Mouse (Mus musculus) CD8-positive naive resting alpha-beta T cell, adult 2 months (primary cell): ENCODE data around the gene Wdr5b.
"Not testable (repeated sequence)": the region's sequence is repeated elsewhere in the genome, so short reads cannot be mapped to it uniquely, and the experiment has no call there.

ENCODE experiments used
- DNase-seq, 2 experiments: peaks; one replicate each; pipeline ENCODE4 v3.0.0; 2022; ENCODE audit warnings: low read depth in 2 of 2, low spot score in 2 of 2

Wdr5b gene

DNA sequence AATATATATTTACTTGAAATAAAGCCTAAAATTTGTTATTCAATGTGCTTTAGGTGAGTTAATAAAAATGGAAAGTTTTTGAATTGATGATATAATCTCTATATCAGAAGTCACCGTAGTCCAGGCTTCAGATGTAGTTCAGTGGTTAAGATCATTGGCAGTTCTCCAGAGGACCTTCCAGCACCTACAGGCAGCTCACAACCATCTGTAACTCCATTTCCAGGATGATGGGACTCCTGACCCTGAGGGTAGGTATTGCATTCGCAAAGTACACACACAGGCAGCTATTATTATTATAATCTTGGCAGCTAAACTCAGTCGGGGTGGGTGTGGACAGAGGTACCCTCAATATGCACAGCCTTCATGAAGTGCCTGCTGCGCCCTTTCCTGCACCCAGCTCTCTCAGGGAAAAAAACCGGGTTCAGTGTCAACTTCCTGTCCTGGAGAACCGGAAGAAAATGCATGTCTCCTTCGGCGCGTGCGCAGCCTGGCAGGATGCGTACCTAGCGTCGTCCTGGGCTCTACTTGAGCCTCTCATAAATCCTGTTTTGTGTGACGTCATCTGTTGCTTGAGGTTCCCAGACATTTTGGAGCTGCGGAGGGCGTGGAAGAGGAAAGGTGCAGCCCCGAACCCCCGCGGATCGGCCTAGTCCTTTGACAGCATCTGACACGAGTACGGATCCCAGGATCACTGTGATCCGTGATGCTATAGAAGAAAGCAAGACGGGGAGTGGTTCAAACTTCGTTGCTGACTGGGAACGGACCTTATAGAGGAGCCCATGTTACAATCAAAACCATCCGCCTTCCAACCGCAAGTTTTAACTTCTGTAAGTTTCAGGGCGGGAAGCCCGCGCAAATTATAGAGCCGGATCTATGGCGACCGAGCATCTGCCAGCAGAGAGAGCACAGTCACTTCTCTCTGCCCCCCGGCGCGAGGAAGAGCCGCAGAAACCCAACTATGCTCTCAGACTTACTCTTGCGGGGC, at the start of gene Wdr5b:
TSS of gene Wdr5b (plus strand) at position 551 of the 985 bp plus-strand sequence.
- DNase-seq, result peak; percentile 84 to 87

GRCm38 (mm10) chr16:35992391-35992790, 48.6 kb upstream of the Wdr5b start:
- no peak for DNase-seq

GRCm38 (mm10) chr16:35993316-35993715, 47.7 kb upstream of the Wdr5b start:
- no peak for DNase-seq

GRCm38 (mm10) chr16:35998852-35999251, 42.1 kb upstream of the Wdr5b start:
- not testable (repeated sequence) for DNase-seq

GRCm38 (mm10) chr16:36008396-36008795, 32.6 kb upstream of the Wdr5b start:
- DNase-seq, result no peak

- DNase-seq, result no peak
Observed at GRCm38 (mm10) chr16:36016335-36016734, 24.7 kb upstream of the Wdr5b start.

GRCm38 (mm10) chr16:36028120-36028519, 12.9 kb upstream of the Wdr5b start:
- DNase-seq, result not testable (repeated sequence)

GRCm38 (mm10) chr16:36041625-36042020, 633 bp downstream of the Wdr5b start:
- no peak for DNase-seq

DNA sequence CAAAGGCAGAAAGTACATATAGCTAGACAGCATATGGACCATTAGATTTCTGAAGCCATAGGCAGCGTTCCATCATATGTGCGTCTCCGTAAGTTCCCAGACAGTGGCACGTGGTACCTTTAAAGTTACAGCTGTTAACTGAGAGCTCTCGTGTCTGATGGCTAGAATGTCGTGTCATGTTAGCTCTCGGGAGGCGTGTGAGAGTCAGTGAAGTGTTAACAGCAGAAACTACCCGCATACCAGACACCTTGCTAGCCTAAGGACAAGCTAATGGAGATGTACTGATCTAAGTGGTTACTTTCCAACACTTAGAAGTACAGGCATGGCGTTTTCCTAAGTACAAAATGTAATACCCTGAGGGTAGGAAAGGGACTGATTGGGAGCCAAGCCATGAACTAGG, 2.1 kb downstream of the Wdr5b start:
- no peak for DNase-seq

DNA sequence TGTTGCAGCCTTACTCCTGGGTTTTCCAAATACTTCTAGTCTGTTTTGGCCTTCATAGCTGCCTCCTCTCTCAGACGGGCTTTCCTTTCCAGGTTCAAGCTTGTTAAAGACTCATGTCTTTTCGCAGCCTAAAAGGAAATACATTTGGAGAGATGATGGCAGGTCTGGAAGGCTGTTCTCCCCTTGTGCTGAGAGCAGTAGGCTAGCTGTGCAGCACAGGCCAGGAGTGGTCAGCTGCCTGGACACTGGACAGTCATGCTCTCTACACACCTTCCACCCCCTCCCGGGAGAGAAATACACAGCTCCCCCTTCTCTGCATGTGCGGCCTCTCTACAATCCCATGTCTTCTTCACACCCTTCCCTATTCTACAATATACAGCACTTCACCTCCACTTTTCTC, 3.0 kb downstream of the Wdr5b start:
- no peak for DNase-seq

DNA sequence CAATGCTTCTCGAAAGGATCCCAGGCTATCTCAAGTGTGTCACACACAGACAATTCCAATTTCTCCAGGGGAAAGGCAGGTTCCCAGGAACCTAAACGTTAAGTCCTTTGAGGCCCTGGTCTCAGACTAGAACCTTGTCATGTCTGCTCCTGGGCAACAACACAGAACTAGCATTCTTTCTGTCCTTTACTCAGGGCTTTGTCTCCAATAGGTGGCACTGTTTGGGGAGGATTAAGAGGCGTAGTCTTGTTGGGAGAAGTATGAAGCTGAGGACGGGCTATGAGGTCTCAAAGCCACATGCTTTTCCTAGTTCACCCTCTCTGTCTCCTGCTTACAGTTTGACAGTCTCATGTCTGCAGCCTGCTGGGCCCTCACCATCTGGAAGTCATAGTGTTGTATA, 6.5 kb downstream of the Wdr5b start:
- no peak for DNase-seq

- DNase-seq, result no peak
Observed at GRCm38 (mm10) chr16:36051491-36051890, 10.5 kb downstream of the Wdr5b start.

DNA sequence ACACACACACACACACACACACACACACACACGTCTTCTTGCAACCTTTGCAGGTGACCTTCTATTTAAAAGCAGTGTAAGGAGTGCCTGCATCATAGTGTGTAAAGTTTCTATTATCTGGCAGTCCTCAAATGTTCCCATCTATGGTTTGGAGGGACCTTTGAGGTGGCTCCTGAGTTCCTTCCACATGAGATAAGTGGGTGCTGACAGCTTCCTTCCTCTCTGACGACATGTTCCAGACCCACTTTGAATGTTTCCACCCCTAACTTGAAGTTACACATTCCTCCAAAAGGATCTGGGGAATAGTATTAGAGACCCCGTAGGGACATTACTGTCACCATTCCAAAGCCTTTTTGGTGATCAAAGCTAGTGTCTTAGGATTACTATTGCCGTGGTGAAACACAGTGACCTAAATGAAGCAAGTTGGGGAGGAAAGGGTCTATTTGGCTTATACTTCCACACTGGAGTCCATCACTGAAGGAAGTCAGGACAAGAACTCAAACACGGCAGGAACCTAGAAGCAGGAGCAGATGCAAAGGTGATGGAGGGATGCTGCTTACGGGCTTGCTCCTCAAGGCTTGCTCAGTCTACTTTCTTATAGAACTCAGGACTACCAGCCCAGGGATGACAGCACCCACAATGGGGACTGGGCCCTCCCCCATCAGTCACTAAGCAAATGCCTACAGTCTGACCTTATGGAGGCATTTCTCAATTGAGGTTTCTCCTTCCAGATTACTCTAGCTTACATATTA, 12.7 kb downstream of the Wdr5b start:
- DNase-seq, result no peak

- no peak for DNase-seq
Observed at GRCm38 (mm10) chr16:36054920-36055319, 13.9 kb downstream of the Wdr5b start.

DNA sequence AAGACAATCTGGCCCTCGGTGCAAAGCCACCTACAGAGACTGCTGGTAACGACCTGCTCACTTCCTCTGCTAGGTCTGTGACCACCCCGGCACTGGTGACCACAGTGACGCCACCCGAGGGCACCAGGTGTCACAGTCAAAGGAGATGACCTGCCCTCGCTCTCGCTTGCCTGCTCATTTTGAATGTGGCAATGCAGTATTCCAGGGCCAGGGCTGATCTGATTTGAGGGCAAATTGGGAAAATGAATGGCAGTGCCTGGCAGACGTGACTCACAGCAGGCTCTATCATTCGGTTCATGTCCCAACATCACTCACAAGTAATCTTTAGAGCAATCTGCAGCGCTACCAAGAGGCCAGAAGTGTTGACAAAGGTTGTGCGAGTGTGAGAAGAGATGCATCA, 15.4 kb downstream of the Wdr5b start:
- no peak for DNase-seq

- no peak for DNase-seq
Observed at GRCm38 (mm10) chr16:36057933-36058475, 17.0 kb downstream of the Wdr5b start.

DNA sequence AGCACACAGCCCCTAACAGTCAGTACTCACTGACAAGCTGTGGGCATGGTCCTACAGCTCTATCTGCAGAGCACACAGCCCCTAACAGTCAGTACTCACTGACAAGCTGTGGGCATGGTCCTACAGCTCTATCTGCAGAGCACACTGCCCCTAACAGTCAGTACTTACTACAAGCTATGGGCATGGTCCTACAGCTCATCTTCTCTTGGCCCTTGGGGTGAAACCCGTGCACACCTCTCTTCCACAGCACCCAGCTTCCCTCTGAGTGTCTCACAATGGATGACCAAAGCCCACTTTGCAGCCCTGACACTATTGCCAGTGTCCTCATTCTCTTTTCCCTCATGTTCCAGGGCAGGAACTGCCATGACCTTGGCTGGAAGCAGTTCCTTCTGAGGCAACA, 21.5 kb downstream of the Wdr5b start:
- not testable (repeated sequence) for DNase-seq

- DNase-seq, result no peak
Observed at GRCm38 (mm10) chr16:36063315-36063714, 22.3 kb downstream of the Wdr5b start.

DNA sequence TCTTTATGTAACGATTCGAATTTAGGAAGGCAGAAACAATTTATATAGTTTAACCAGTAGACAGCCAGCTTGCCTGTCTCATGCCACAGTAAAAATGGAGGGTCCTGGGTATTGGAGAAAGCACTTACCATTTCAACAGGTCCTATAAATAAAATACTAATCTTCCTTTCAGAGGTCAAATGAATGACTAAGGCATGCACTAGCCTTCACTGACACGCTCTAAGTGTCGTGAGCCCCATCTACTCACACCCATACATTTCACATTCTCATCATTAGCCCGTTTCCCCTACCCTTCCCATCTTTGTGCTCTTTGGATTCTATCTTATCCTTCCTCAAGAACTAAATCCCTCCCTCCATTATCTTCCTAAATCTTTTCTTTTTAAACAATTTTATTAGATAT, 23.9 kb downstream of the Wdr5b start:
- no peak for DNase-seq

DNA sequence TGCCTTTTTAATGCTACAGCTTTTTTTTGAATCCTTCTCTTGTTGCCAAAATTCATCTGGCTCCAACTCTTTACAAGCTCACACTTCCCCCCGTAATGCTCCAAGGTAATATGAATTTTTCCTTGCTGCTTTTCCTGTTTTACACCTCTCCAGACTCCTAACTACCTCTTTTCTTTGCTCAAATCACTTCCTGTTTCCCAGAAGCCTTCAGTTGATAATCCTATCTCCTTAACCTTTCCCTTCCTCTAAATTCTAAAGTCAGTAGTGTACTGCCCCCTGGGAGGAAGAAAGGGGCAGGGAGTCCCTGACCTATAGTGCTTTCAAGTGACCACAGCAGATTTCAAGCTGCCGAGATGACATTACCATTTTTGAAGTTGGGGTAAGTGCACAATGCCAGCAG, 26.7 kb downstream of the Wdr5b start:
- DNase-seq, result no peak

- DNase-seq, result no peak
Observed at GRCm38 (mm10) chr16:36068356-36068755, 27.4 kb downstream of the Wdr5b start.
